Mouse (Mus musculus) WW6 (cell line): Measurements from ENCODE around the gene Fscn2.
A peak's percentile ranks its signal among the peaks of the same experiment; 100 is the strongest.

Experiments used
- DNase-seq: peaks from one replicate; pipeline ENCODE4 v3.0.0-alpha.2; 2013; ENCODE audit warnings: low read depth, low spot score

Gene Fscn2

DNA sequence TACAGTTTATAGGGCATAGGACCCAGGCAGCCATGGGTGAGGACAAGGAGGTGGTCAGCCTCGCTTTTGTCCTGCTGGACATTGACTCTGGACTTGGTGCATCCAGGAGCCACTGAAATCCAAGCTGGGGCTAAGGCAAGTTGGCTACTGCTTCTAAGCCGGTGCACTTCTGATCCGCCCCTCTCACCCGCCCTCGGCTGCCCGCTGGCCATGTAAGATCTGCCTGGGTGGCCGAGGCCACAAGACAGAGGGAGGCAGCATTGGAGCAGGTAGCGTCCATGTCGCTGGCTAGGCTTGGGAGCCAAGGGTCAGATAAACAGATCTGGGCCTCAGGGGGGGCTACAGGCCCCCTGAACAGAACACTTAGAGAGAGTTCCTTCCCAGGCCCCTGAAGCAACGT is at the start of gene Fscn2:
Gene Fscn2 (plus strand): TSS at position 240 of the 400 bp plus-strand sequence.
- no peak for DNase-seq

DNA sequence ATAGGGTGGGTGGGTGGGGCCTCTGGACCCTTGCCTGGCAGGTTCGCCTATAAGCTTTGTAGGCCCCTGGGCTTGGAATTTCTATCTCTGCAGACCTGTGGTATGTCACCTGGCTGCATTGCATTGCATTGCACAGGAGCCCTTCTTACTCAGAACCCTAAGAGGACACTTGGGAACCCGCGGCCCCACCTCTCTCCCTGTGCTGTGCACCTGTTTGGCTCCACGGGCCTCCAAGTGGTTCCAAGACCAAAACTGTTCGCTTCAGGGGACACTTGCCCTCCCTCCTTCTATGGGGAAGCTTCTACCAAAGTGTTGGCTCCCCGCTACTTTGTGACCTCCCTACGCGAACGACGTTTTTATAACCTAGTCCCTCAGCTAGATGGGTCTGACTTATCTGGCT is 49.8 kb upstream of the Fscn2 start:
- no peak for DNase-seq

DNA sequence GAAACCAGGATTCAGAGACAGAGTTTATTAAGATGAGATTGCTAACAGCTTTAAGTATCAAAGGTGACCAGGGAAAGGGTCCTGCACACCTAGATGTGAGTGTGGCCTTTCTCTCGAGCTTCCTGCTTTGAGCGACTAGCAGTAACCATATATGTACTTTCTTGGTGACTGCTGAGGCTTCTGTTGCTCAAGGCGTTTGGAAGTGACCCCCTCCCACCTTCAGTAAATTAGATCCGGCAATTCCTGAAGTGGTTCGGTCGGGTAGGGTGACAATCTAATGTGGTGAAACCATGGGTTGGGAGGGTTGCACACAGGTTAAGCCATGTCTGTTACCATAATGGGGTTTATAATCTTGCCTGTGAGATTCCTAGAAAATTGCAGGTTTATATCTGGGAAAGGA is 49.3 kb upstream of the Fscn2 start:
- DNase-seq: no peak

DNA sequence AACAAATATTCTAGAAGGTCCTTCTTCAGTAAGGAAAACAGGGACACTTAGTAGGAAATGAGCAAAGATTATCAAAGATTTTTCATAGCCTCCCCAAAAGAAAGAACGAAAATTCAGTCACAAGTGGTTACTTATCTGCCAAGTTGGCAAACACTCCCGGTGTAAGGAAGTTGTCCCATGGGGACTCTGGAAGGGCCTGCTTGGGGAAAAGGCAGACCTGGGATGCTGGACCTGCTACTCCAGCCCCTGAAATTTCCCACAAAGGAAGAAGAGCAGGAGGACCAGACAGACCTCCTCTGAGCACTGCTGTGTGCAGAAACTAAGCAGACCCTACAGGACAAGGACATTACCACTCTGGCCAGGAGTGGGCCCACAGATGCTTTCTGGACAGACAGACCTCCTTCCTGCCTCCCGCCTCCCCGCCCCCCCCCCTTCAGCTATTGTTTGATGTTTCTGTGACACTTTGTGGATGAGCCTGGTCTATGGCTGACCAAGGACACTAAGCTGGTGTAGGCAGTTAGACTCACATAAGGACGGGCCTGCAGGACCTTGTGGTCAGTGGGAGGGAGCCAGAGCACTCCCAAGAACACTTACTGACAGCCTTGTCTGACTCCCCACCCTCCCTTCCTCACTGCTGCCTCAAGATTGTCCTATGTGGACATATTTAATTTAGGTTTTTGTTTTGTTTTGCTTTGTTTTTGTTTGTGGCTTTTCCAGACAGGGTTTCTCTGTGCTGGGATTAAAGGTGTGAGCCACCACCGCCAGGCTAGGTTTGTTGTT is 47.2 kb upstream of the Fscn2 start:
- no peak for DNase-seq

DNA sequence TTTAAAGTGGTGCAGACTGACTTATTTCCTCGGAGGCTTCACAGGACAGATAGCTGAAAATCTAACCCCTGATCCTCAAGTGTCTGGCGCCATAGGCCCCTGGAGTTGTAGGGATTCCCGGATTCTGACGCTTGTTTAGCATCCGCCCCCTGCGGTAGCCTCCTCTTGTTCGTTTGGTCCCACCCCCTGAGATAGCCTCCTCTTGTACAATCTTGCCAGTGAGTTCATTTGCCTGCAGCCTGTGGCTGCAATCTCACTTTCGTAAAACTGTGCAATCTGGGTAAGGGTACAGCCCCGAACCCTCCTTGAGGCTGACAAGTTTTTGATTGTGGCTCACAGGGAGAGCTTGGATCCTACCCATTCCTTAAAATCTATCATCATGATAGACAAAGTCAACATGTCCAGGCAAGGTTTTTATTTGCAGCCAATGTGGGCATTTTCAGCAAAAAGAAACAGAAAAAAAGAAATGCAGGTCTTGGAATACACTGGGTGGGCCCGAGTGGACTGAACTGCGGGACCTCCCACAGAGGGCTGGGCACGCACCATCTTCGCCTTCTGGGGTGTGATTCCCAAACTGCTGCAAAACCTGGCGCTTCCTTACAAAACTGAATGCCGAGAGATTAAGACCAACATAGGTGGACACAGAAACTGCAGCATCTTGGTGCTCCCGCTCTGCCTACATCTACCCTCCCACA is 46.5 kb upstream of the Fscn2 start:
- DNase-seq: no peak

DNA sequence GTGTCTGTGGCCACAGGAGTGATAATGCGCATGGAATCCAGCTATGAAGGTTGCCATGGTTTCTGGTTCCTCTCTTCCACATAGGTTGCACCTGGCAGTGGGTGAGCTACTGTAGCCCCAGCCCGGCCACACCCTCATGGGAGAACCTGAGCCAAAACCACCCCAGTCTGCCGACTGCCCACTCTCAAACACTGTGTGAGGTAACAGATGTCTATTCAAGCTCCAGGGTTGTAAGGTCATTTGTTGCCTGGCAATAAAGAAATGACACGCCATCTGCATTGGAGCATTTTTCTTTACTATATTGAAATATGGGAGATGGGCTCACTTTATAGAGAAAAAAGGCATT is 45.9 kb upstream of the Fscn2 start:
- no peak for DNase-seq

DNA sequence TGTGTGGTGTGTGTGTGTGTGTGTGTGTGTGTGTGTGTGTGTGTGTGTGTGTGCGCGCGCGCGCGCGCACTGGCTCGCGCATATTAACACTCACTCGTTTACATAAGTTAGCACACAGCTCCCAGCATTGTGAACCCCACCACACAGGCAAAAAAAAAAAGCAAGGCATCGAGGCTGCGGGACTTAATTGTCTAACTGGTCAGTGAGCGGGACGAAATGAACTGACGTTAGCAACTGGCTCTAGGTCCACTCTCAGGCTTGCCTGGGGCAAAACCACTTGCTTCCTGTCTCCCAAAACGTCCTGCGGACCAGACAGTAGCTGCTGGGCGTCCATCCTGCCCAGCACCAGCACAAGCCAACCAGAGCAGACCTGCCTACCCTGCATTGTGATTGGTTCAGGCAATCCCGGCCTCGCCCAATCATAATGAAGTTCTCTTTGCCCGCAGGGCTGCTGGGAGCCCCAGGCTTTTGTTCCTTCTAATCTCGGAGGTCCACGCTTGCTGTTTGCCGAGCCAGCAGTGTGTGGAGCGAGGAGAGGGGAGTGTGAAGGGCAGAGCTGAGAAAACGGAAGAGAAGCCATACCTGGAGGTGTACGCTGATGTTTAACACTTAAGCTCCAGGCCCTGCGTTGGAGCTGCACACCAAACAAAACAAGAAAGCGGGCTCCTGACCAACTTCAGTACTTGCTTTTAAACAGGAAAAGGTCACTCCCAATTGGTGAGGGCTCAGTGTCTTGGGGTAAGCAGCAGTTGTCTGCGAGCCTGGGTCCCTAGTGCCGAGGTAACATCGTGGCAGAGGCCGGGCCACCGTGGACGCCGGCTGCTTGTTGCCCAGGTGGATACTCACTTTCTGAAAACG is 45.3 kb upstream of the Fscn2 start:
- peak; percentile 64 for DNase-seq

DNA sequence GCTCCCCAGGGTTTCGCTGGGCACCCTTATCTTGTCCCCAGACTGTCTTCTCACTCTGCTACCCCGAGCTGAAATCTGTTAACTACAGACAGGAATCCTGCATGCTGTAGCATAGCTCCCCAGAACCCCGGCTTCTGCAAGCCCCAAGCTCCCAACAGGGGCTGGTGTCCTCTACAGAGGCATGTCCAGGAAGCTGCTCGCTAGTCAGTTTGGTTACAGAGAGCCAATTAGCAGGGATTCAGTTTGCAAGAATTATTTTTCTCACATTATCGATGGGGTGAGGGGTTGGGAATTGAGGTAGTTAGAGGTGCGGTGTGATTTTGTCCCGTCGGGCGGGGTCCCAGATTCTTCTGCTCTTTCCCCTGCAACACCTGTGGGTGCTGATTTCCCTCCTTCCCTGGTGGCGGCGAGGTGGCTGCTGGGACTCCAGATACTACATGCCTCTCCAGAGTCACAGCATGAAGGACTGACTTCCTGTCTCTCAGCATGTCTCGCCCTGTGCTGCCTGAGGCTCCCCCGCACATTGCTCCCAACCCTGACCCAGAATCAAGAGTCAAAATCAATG is 44.6 kb upstream of the Fscn2 start:
- DNase-seq: no peak

DNA sequence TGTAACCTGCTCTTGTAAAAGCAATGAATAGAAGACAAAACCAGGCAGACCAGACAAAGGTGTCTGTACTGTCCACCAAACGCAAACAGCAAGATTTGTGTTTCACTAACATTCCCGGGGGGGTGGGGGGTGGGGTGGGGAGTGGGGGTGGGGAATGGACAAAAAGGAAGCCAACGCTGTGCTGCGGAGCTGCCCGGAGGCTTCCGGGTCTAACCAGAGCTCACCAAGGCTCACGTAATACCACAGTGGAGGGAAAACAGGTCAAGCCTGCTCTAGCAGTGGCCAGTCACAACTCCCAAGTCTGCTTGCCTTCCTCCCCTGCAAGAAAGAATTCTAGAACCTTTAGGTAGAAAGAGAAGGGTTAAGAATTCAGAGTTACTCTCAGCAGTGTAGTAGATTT is 43.9 kb upstream of the Fscn2 start:
- DNase-seq: no peak

DNA sequence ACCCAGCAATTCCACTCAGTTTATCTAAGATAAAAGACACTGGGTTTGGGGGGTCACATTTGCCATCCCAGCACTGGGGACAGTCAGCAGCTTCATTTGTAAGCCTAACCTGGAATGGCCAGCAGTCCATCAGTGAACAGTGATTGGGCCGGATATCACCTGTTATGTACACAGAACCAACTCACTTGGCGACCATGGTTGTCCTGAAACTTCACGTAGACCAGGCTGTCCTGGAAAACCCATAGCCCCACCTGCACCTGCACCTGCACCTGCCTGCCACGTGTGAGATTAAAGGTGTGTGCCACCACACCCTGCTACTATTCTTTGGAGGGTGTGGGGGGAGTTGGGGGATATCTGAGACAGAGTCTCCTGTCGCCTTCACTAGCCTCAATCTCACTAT is 42.0 kb upstream of the Fscn2 start:
- DNase-seq: no peak

DNA sequence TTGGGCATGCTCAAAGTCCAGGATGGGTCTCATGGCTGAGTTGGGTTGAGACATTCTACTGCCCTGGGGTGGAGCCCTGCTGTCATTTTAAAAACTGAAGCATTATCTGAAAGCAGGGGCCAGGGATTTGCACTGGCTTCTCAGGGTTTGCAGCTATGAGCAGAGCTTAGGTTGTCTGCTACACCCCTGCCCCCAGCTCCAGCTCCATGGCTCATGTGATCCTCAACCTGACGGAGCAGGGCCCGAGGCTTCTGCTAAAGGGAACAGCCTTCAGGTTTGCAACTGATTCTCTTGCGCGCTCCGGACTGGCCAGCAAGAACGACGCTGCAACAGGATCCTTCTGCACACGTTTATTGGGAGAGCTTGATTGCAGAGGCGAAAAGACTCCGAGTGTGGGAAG is 41.2 kb upstream of the Fscn2 start:
- DNase-seq: no peak

DNA sequence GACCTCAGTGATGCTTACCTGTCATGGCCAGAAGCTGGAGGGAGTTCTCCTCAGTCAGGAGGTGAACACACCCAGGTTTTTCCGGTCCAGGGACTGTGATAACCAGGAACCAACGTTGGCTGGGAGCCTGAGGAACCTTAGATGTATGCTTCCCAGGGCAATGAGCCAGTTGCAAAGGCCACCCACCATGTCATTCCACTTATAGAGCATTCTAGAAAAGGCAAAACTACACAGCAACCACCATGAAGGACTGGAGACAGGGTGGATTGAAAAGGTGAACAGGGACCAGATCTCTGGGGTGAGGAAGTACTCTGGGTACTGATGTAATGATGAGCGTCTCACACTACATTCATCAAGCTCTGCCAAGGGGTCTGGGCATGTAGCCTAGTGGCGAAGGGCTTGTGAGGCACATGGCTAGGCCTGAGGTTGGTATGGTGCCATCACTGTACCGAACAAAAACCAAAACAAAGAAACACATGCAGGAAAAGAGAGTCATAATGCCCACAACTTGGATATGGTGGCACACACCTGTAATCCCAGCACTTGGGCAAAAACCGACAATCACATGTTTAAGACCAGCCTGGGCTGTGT is 25.8 kb upstream of the Fscn2 start:
- no peak for DNase-seq

DNA sequence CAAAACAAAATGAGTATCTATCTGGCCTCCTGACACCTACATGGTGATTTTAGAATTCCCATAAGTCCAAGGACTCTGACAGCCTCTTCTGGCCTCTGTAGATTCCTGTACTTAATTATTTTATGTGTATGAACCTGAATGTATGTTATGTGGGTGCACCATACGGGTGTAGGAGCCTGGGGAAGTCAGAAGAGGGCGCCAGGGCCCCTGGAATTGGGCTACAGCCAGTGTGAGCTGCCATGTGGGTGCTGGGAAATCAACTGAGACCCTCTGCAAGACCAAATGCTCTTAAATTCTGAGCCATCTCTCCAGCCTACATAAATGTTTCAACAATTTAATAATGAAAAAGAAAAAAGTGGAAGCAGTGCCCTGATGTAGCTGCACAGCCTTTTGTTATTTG is 23.9 kb upstream of the Fscn2 start:
- DNase-seq: no peak

DNA sequence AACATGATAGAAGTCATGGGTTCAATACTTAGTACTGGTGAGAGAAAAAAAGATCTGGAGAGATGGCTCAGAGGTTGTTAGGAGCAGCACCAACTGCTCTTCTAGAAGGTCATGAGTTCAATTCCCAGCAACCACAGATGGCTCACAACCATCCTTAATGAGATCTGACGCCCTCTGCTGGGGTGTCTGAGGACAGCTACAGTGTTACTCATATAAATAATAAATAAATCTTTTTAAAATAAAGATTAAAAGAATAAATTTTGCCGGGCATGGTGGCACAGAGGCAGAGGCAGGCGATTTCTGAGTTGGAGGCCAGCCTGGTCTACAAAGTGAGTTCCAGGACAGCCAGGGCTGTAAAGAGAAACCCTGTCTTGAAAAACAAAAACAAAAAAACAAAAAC is 22.5 kb upstream of the Fscn2 start:
- DNase-seq: no peak

DNA sequence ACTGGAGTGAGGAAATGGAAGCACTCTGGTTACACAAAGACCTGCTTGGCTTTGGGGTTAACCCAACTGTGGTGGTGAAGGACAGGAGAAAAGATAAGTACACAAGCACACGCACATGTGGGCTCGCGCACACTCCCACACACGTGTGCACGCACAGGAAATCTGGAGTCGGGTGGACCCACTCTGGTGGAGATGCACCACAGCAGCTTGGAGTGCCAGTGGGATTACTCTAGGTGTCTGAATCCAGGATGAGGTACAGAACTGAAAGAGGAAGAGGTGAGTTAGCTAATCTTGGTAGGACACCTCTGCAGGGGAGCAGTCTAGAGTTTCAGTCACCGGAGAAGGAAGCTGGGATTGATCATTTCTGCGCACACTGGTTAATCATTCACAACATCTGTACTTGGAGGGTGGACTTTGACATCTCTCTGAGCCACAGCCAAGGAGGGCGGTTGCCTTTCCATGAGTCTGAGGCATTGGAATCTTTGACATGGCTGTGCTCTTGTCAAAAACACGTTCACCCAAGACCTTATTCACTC is 21.3 kb upstream of the Fscn2 start:
- no peak for DNase-seq

DNA sequence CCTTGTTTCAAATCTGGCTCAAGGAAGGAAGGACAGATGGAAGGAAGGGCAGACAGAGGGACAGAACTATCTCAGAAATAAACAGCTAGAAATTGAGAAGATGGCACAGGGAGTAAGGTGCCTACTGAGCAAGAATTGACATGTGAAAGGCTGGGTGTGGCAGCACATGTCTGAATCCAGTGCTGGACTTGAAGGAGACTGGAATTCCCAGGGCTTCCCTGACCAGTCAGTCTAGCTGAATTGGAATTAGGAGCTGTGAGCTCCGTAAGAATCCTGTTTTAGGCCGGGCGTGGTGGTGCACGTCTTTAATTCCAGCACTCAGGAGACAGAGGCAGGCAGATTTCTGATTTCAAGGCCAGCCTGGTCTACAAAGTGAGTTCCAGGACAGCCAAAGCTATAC is 19.7 kb upstream of the Fscn2 start:
- DNase-seq: no peak

DNA sequence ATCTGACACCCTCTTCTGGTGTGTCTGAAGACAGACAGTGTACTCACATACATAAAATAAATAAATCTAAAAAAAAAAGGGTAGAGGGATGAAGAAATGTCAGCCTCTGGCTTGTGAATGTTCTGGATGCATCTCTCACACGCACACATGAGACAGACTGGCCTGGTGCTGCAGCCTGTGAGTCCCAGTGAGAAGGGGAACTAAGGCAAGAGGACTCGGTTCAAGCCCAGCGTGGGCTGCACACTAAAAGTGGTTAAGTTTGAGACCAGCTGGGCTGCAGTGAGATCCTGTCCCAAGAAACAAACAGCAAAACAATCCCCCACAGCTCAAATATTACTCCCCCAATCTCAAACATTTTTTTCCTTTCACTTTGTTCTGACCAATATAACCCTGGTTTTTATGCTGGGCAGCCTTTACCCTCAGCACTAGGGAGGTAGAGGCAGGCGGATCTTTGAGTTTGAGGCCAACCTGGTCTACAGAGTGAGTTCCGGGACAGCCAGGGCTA is 18.6 kb upstream of the Fscn2 start:
- no peak for DNase-seq

DNA sequence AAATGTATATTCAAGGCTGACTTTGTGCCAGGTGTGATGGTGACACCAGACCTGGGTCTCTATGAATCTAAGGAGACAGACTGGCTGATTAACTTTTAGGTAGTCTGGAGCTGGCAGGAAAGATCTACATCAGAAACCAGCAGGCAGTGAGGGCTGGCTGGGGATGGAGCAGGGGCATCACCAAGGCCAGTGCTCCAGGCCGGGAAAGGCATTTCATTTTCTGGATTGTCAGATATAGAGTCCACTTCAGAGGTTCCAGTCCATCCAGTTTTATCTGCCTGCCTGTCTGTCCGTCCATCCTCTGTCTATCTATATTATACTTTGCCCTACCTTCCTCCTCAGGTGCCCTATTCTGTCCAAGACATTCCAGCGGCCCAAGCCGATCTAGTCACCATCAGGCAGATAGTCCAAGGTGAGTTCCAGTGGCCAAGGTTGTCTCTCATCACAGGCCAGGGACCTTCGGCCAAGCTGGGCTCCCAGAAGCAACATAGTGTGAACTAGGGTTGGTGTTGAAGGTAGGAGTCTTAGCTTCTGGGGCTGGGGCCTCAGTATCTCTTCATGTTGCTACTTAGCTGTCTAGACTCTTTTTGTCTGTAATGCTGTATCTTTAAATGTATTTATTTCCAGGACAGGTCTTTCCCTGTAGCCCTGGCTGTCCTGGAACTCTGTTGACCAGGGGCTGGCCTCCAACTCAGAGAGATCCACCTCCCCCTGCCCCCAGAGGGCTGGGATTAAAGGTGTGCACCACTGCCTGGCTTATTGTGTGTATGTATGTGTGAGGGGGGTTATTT is 17.6 kb upstream of the Fscn2 start:
- DNase-seq: no peak

DNA sequence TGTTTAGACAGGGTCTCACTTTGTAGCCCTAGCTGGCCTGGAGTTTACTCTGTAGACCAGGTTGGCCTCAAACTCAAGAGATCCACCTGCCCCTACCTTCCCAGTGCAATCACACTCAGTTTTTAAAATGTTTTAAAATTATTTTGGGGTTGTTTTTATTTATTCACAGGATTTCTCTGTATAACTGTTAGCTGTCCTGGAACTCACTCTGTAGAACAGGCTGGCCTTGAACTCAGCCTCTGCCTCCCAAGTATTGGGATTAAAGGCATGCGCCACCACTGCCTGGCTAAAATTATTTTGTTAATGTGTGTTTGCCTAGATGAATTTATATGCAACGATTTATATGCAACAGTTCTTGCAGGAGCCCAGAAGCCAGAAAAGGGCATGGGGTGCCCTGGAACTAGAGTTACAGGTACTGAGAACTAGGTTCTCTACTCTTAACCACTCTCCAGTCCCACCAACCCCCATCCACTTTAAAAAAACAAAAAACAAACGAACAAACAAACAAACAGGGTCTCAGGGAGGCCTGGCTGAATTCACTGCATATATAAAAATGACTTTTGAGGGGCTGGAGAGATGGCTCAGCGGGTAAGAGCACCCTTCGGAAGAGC is 16.9 kb upstream of the Fscn2 start:
- DNase-seq: no peak

DNA sequence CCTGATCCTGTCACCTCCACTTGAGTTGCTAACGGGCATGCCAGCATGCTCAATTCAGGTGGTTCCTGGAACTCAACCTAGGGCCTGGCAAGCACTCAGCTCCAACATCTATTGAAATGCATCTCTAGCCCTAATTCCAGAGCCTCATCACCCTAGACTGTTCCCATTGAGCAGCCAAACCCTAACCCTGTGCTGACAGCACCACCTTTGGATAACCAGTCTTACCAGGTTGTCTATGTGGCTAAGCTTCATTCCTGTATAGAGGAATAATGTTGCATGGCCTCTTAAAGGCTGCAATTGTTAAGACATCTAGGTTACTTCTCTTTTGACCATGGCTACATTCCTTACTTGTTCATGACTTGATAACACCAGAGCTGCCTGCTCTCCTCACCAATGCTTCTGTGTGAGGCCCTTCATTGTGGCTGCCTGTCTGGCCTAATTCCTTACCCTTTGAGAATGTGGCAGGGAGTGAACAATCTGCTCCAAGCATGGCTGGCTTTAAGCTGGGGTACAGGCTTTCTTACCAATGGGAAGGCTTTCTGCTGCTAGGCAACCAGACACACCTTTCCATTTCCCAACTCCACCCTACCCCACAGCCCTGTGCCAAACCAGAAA is 16.2 kb upstream of the Fscn2 start:
- no peak for DNase-seq
